Mouse (Mus musculus) E14TG2a.4 (cell line): ENCODE measurements around the gene Gm29094.
"Not testable (repeated sequence)": the region's sequence is repeated elsewhere in the genome, so short reads cannot be mapped to it uniquely, and the experiment has no call there.

Experiments used
- CTCF ChIP-seq: conservative IDR thresholded peaks from 2 replicates; pipeline ENCODE4 v1.5.1; 2014; ENCODE audit warnings: low read length
- POU5F1 ChIP-seq: IDR thresholded peaks from 2 replicates; pipeline ENCODE4 v1.6.1; 2014; ENCODE audit warnings: low read length, borderline replicate concordance

DNA sequence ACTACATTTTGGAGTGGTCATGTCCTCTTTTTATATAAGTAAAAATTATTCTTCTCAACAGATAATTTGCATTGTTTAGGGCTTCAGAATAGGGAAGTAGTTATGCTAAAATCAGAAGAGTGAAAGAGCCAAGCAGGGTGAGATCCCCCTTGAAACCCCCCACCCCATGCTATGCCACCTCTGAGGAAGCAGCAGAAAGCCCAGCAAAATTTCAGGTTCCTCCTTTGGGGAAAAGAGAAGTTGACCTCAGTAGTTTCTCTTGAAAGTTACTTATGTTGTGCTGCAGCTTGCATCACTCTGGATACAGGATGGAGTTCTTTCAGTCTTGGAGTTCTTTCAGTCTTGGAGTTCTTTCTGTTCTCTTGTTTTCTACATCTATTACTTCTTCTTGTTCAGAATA lies 3.7 kb upstream of the Gm29094 start:
- TF ChIP-seq CTCF, POU5F1: not testable (repeated sequence)
